Mouse (Mus musculus): Measurements from ENCODE around the gene Slc12a8. TPM values are rescaled to one million over a fixed set of nuclear protein-coding genes. Genes with fewer than 3 reads are reported as not detected.

The Slc12a8 gene
- total RNA-seq, 1 experiment, result 3.7 TPM

GRCm38 (mm10) chr16:33675151-33675847, 158.2 kb downstream of the Slc12a8 start:
- Histone ChIP-seq H3K9ac (ENCODE audit: insufficient read depth, low read depth, low read length, poor library complexity, severe bottlenecking) (no peak overlapping the region), H3K9me3 (ENCODE audit: control insufficient read depth, insufficient read depth, low read depth, low read length) (no peaks in the 10 kb centered on the region), H3K36me3 (ENCODE audit: control insufficient read depth, insufficient read depth, low read length, poor library complexity, severe bottlenecking) (no peaks in the 10 kb centered on the region), H3K4me1 (ENCODE audit: control insufficient read depth in 2 of 2, insufficient read depth in 2 of 2, low read length in 2 of 2, poor library complexity in 1 of 2) (peaks cover 6 to 8% of the 10 kb centered on the region in 2 experiments; a peak in 3 of 4 replicates), H3K27ac (ENCODE audit: insufficient read depth, low read depth, low read length, poor library complexity, severe bottlenecking) (no peak overlapping the region), H3K4me3 (ENCODE audit: insufficient read depth in 1 of 2, low read depth in 1 of 2, low read length in 2 of 2, poor library complexity in 1 of 2, severe bottlenecking in 1 of 2) (no peak overlapping the region)
- no peak for DNase-seq (ENCODE audit: low read depth, low spot score)
- in situ Hi-C loops (cut with MboI; ENCODE audit: low sequenced_read_pairs in 2 of 2, unreplicated experiment in 2 of 2), result no loop called here
- no peak for TF ChIP-seq CHD2 (IDR thresholded peaks at IDR 0.05; ENCODE audit: low read depth, low read length)
- TF ChIP-seq ZC3H11A (IDR thresholded peaks at IDR 0.05; ENCODE audit: borderline replicate concordance, low read depth, low read length), result no peak
- TF ChIP-seq ZNF384 (IDR thresholded peaks at IDR 0.05; ENCODE audit: low read depth, low read length), result no peak
- TF ChIP-seq MAFK (IDR thresholded peaks at IDR 0.05; ENCODE audit: insufficient read depth, low read depth, low read length), result no peak
- no peak for TF ChIP-seq HCFC1 (IDR thresholded peaks at IDR 0.05; ENCODE audit: borderline replicate concordance, insufficient read depth, low read length)

- no peak overlapping the region for H3K27ac ChIP-seq (ENCODE audit: insufficient read depth, low read depth, low read length, poor library complexity, severe bottlenecking)
- H3K9me3 ChIP-seq (ENCODE audit: control insufficient read depth, insufficient read depth, low read depth, low read length), result no peaks in the 10 kb centered on the region
- no peak for DNase-seq (ENCODE audit: low read depth, low spot score)
- in situ Hi-C loops (cut with MboI; ENCODE audit: low sequenced_read_pairs in 2 of 2, unreplicated experiment in 2 of 2), result no loop called here
- no peaks in the 10 kb centered on the region for H3K36me3 ChIP-seq (ENCODE audit: control insufficient read depth, insufficient read depth, low read length, poor library complexity, severe bottlenecking)
- TF ChIP-seq HCFC1 (IDR thresholded peaks at IDR 0.05; ENCODE audit: borderline replicate concordance, insufficient read depth, low read length) (no peak), ZNF384 (IDR thresholded peaks at IDR 0.05; ENCODE audit: low read depth, low read length) (no peak), ZC3H11A (IDR thresholded peaks at IDR 0.05; ENCODE audit: borderline replicate concordance, low read depth, low read length) (no peak), CHD2 (IDR thresholded peaks at IDR 0.05; ENCODE audit: low read depth, low read length) (no peak), MAFK (IDR thresholded peaks at IDR 0.05; ENCODE audit: insufficient read depth, low read depth, low read length) (no peak)
- H3K9ac ChIP-seq (ENCODE audit: insufficient read depth, low read depth, low read length, poor library complexity, severe bottlenecking), result no peak overlapping the region
- no peak overlapping the region for H3K4me3 ChIP-seq (ENCODE audit: insufficient read depth in 1 of 2, low read depth in 1 of 2, low read length in 2 of 2, poor library complexity in 1 of 2, severe bottlenecking in 1 of 2)
- H3K4me1 ChIP-seq (ENCODE audit: control insufficient read depth in 2 of 2, insufficient read depth in 2 of 2, low read length in 2 of 2, poor library complexity in 1 of 2), result peaks cover 10 to 11% of the 10 kb centered on the region in 2 experiments; a peak in 3 of 4 replicates
Measured at GRCm38 (mm10) chr16:33675848-33676184, 158.7 kb downstream of the Slc12a8 start.

GRCm38 (mm10) chr16:33676347-33677312, 159.5 kb downstream of the Slc12a8 start:
- Histone ChIP-seq H3K4me1 (ENCODE audit: control insufficient read depth in 2 of 2, insufficient read depth in 2 of 2, low read length in 2 of 2, poor library complexity in 1 of 2) (peaks cover 10 to 11% of the 10 kb centered on the region in 2 experiments; a peak in 3 of 4 replicates), H3K9ac (ENCODE audit: insufficient read depth, low read depth, low read length, poor library complexity, severe bottlenecking) (no peak overlapping the region), H3K4me3 (ENCODE audit: insufficient read depth in 1 of 2, low read depth in 1 of 2, low read length in 2 of 2, poor library complexity in 1 of 2, severe bottlenecking in 1 of 2) (no peak overlapping the region), H3K27ac (ENCODE audit: insufficient read depth, low read depth, low read length, poor library complexity, severe bottlenecking) (no peak overlapping the region), H3K9me3 (ENCODE audit: control insufficient read depth, insufficient read depth, low read depth, low read length) (no peaks in the 10 kb centered on the region), H3K36me3 (ENCODE audit: control insufficient read depth, insufficient read depth, low read length, poor library complexity, severe bottlenecking) (no peaks in the 10 kb centered on the region)
- in situ Hi-C loops (cut with MboI; ENCODE audit: low sequenced_read_pairs in 2 of 2, unreplicated experiment in 2 of 2), result no loop called here
- TF ChIP-seq ZNF384 (IDR thresholded peaks at IDR 0.05; ENCODE audit: low read depth, low read length) (no peak), MAFK (IDR thresholded peaks at IDR 0.05; ENCODE audit: insufficient read depth, low read depth, low read length) (no peak), ZC3H11A (IDR thresholded peaks at IDR 0.05; ENCODE audit: borderline replicate concordance, low read depth, low read length) (no peak), HCFC1 (IDR thresholded peaks at IDR 0.05; ENCODE audit: borderline replicate concordance, insufficient read depth, low read length) (no peak), CHD2 (IDR thresholded peaks at IDR 0.05; ENCODE audit: low read depth, low read length) (no peak)
- no peak for DNase-seq (ENCODE audit: low read depth, low spot score)

- no peak overlapping the region; the same call in 1 of the 2 replicates for H3K27ac ChIP-seq (ENCODE audit: insufficient read depth, low read depth, low read length, poor library complexity, severe bottlenecking)
- TF ChIP-seq CHD2 (IDR thresholded peaks at IDR 0.05; ENCODE audit: low read depth, low read length) (no peak), ZC3H11A (IDR thresholded peaks at IDR 0.05; ENCODE audit: borderline replicate concordance, low read depth, low read length) (no peak), MAFK (IDR thresholded peaks at IDR 0.05; ENCODE audit: insufficient read depth, low read depth, low read length) (no peak), ZNF384 (IDR thresholded peaks at IDR 0.05; ENCODE audit: low read depth, low read length) (no peak), HCFC1 (IDR thresholded peaks at IDR 0.05; ENCODE audit: borderline replicate concordance, insufficient read depth, low read length) (no peak)
- no peaks in the 10 kb centered on the region for H3K9me3 ChIP-seq (ENCODE audit: control insufficient read depth, insufficient read depth, low read depth, low read length)
- in situ Hi-C loops (cut with MboI; ENCODE audit: low sequenced_read_pairs in 2 of 2, unreplicated experiment in 2 of 2), result no loop called here
- peaks cover 10 to 11% of the 10 kb centered on the region in 2 experiments; a peak in 3 of 4 replicates for H3K4me1 ChIP-seq (ENCODE audit: control insufficient read depth in 2 of 2, insufficient read depth in 2 of 2, low read length in 2 of 2, poor library complexity in 1 of 2)
- H3K4me3 ChIP-seq (ENCODE audit: insufficient read depth in 1 of 2, low read depth in 1 of 2, low read length in 2 of 2, poor library complexity in 1 of 2, severe bottlenecking in 1 of 2), result no peak overlapping the region
- no peak for DNase-seq (ENCODE audit: low read depth, low spot score)
- H3K36me3 ChIP-seq (ENCODE audit: control insufficient read depth, insufficient read depth, low read length, poor library complexity, severe bottlenecking), result no peaks in the 10 kb centered on the region
- H3K9ac ChIP-seq (ENCODE audit: insufficient read depth, low read depth, low read length, poor library complexity, severe bottlenecking), result no peak overlapping the region
Measured at GRCm38 (mm10) chr16:33677313-33677690, 160.2 kb downstream of the Slc12a8 start.

Data from ES-E14 (cell line).